Mouse (Mus musculus): ENCODE data around the gene Canx.
A peak's percentile ranks its signal among the peaks of the same experiment; 100 is the strongest.
"Not testable (repeated sequence)": the region's sequence is repeated elsewhere in the genome, so short reads cannot be mapped to it uniquely, and the experiment has no call there.

The Canx gene

DNA sequence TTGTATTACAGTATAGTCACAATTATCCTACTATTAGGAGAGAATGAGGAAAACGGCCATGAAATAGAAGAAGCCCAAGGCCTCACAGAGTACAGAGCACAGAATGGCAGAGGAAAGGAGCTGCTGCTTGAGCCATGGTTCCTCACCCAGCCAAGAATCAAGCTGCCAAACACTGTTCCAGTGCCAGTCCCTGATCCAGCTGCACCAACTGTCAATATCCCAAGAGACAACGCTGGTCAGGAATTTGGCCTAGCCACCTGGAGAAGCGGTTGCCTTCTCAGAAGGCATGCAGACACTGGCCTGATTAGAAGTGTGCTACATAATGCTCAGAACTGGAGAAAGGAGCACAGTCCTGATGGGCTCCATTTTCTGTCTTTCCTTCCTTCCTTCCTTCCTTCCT, 7.7 kb upstream of the Canx start:
- no peak for DNase-seq (ENCODE audit: low read depth, low spot score)

GRCm38 (mm10) chr11:50329378-50329777, 3.9 kb upstream of the Canx start:
- no peak for DNase-seq (ENCODE audit: low read depth, low spot score)

DNA sequence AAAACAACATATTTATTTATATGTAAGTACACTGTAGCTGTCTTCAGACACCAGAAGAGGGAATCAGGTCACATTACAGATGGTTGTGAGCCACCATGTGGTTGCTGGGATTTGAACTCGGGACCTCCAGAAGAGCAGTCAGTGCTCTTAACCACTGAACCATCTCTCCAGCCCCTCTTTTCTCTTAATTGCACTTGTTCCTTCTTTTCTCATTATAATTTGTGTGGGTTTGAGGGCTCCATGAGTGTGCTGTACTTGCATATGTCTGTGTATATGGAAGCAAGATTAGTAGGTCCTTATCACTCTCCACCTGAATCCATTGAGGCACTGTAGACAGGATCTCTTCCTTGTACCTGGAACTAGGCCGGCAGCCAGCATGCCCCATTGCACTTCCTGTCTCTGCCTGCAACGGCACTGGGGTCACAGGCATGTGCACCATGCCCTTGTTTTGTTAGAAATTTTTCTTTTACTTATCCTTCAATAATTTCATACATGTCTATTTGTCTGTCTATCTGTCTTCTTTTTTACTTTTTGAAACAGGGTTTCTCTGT, 2.7 kb upstream of the Canx start:
- DNase-seq (ENCODE audit: low read depth, low spot score) = no peak

DNA sequence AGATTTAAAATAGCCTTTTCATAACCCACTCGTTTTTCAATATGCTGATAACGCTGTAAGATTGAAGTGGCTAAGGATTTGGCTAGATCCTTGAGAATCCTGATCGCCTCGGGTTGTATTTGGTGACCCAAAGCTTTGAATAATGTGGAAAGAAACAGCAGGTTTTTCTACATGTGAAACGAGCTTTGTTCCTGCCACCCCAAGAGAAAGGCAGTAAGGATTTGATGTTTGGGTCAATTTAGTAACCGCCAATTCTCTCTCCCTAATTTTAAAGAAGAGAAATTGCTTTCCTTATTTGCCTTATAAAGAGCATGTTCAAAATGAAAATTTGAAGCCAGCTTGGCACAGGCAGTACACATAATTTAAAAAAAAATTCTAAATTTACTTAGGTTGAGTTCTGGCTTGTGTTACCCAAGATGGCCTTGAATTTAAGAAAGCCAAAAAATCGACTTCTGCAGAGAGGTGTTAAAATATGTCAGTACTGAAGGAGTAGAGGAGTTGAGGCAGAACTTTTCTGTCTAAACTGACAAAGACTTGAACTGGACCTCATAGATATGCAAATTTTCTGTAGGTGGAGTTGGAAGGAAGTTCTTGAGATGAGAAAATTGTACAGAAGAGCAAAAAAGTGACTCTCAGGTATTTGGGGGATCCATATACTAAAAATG, 961 bp upstream of the Canx start:
- no peak for DNase-seq (ENCODE audit: low read depth, low spot score)

GRCm38 (mm10) chr11:50324751-50325471, 562 bp downstream of the Canx start:
- no peak for DNase-seq (ENCODE audit: low read depth, low spot score)

DNA sequence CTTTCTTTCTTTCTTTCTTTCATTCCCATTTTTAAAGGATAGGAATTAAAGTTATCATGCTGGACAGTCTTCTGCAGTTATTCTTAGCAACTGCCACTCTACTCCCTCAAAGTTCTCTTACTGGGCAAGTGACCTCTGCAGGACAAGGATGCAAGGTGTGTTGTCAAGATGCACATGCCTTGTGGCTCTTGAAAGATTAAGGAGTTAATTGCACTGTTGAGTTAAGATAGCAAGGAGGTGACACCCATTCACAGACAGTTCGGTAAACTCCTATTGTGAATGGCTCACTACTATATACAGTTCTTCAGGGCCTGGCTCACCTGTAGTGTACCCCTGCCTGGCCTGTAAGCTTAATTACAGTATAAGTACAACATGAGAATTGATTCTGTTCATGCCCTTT, 1.6 kb downstream of the Canx start:
- no peak for DNase-seq (ENCODE audit: low read depth, low spot score)

DNA sequence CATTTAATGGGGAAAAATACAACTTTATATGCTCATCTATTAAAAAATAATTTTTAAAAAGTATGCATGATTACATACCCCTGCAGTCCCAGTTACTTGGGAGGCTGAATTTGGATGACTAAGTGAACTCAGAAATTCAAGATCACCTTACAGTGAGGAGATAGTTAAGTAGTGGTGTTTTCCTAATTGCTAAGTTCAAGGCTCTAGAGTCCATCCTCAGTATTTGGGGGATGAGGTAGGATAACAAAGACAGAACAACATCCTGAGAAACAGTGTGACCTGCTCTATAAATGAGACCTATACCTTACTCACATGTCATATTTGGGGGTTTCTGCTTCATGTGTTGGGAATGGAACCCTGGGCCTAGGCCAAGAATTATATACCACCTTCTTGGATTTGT, 3.1 kb downstream of the Canx start:
- no peak for DNase-seq (ENCODE audit: low read depth, low spot score)

DNA sequence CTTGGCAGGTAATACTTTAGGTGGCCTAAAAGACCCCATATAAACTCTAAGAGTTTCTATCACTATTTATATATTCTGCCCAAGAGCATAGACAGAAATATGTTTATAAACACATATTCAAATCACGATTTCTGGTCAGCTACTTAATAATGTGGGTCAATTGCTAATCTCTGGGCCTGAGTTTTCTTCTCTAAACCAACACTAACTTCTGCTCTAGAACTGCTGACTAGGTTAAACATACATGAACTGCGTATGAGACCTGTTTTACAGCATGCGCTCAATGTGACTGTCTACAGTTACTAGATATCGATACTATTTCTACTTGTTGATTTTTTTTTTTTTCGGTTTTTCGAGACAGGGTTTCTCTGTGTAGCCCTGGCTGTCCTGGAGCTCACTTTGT, 4.2 kb downstream of the Canx start:
- no peak for DNase-seq (ENCODE audit: low read depth, low spot score)

GRCm38 (mm10) chr11:50319343-50319742, 6.1 kb downstream of the Canx start:
- not testable (repeated sequence) for DNase-seq (ENCODE audit: low read depth, low spot score)

DNA sequence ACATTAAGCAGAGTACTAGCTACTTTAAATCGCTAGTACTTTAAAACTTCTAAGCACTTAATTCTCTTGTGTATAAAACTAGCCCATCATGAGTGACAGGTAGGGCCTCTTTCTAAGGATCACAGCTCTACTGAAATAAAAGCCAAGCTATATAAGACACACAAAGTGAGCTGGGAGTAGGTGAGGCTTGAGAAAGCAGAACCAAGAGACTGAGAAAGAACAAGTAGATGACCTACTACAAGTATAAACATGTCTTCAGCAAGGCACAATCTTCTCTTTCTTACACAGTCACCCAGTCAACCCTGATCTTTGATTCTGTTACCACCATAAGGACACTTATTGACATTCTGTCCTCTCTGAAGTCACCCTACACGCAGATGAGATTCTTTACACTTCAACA, 12.7 kb downstream of the Canx start:
- DNase-seq (ENCODE audit: low read depth, low spot score) = no peak

GRCm38 (mm10) chr11:50303406-50303805, 22.1 kb downstream of the Canx start:
- no peak for DNase-seq (ENCODE audit: low read depth, low spot score)

DNA sequence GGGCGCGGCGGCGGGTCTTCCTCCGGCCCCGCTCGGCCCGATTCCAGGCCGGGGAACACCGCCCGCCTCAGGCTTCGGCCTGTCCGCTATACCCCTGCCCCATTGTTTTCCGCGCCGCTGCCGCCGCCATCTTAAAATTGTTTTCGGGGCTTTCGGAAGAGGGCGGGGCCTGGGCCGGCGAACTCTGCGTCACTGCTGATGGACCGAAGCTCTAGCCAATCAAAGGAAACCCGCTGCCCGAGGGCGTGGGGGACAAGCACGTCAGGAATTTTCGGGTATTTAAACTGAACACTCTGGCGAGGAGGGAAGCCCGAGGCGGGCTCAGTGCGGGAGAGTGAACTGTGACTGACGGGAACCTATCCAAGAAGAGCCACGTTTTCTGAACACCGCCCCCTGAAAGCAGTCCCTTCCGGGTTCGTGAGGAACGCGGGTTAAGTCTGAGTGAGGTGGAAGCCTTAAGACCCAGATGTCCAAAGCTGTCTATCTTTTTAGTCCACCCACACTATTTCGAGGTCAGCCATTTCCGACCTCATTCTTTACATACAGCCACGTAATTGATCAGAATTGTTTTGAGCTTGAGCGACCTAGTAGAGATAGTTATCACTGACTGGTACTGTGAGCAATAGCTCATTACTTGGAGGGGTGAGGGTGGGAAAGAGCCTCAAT, 33.1 kb downstream of the Canx start, which contains the start of gene Maml1:
Maml1 (minus strand) TSS at position 122 of the 666 bp plus-strand sequence.
- DNase-seq (ENCODE audit: low read depth, low spot score) = peak; percentile 97

DNA sequence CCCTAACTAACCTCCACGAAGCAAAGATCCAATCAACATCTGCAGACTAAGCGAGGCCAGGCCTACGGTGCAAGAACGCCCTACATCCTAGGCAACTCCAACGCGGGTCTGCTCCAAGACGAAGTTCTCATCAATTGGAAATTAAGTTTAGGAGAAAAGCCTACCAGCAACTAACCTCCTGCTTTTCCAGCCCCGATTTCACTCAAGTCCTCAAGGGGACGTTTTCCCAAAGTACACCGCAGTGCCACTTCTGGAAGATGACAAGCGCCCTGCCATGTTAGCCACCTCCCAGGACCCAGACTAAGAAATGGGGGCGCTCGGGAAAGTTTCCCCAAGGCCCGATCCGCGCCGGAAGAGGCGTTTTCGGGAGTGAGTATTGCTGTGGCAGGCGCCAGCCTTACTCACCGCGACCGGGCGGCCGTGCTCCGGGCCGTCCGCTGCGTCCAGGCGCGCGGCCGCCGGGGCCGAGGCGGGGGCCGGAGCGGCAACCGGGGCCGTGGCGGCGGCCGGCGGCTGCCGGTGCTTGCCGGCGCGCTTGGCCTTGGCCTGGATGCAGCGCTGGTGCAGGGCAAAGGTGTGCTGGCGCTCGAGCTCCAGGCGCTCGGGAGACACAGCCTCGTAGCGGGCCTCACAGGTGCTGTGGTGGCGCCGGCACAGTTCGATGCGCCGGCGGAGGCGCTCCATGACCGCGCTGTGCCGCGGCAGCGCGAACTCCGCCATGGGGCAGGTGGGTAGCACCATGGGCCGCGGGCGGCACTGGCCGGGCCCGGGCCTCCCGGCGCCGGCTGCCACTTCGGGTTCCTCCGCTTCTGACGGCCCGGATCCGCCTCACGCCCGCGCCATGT, 33.9 kb downstream of the Canx start:
- DNase-seq (ENCODE audit: low read depth, low spot score) = no peak

DNA sequence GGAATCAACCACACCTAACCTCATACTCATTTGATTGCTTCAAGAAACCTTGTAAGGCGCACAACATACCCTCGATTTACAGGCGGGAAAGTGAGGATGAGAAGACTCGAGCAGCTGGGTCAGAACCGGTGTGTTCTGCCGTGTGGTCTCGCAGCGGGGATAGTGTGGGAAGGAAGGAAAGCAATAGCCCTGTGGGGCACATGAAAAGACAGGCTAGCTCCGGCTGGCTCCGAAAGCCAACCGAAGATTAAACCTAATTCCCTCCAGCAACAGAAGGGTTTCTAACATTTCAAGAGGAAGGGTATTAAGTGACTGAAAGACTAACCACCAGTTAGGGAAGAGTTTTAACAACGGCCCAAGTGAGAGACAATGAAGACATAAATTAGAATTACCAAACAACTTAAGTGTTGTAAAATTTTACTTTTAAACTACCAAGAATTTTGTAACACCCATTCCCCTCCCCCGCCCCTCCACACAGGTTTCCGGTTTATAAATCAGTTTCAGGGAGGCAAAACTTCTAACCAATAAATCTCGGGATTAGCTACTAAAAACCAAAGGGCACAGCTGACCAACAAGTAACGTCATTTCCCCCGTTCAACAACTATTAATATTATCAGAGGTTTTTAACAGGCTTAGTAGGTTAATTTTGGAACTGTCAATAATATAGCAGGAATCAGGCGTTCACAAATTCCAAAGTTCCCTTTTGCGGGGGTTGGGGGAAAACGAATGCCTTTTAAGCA, 34.8 kb downstream of the Canx start:
- DNase-seq (ENCODE audit: low read depth, low spot score) = no peak

- no peak for DNase-seq (ENCODE audit: low read depth, low spot score)
Observed at GRCm38 (mm10) chr11:50286428-50286827, 39.0 kb downstream of the Canx start.

DNA sequence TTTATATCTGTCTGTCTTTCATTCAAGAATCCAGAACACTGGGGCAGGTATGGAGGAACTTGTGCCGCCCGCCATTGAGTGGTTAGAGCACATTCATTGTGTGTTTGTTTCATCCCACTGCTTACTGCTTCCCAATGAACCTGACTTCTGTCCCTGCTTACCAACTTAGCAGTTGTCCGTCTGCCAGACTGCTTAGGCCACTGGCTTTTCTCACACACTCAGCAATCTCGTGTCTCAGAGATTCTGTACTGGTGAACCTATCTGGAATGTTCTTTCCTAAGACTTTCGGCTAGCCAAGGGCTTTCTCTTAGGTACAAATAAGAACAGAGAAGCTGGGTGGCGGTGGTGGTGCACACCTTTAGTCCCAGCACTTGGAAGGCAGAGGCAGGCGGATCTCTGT, 39.8 kb downstream of the Canx start:
- DNase-seq (ENCODE audit: low read depth, low spot score) = no peak

- no peak for DNase-seq (ENCODE audit: low read depth, low spot score)
Observed at GRCm38 (mm10) chr11:50285263-50285662, 40.2 kb downstream of the Canx start.

DNA sequence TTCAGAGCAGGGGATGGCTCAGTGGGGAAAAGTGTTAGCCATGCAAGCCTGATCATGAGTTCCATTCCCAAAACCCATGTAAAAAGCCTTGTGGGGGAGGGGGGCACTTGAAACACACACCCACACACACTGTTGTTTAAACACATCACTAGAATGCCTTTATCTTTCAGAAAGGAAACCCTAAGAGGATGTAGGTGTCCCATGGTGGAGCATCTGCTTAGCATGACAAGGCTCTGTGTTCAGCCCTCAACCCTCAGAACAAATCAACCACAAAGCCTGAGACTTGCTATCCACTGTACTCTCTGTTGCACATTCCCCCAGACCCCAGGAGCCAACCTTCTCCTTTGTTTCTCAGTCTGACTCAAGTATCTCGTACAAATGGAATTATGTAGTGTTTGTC, 45.4 kb downstream of the Canx start:
- no peak for DNase-seq (ENCODE audit: low read depth, low spot score)

GRCm38 (mm10) chr11:50279005-50279404, 46.5 kb downstream of the Canx start:
- DNase-seq (ENCODE audit: low read depth, low spot score) = no peak

GRCm38 (mm10) chr11:50277706-50278105, 47.8 kb downstream of the Canx start:
- no peak for DNase-seq (ENCODE audit: low read depth, low spot score)

GRCm38 (mm10) chr11:50277025-50277424, 48.4 kb downstream of the Canx start:
- DNase-seq (ENCODE audit: low read depth, low spot score) = no peak
